Mouse (Mus musculus): ENCODE measurements at regions not wholly inside any gene's neighbourhood (a gene's known extent, or its start where the extent isn't known, plus 50 kb on each side); places are given as distances from the start of the nearest gene placed in this dataset.
"Not testable (repeated sequence)": the region's sequence is repeated elsewhere in the genome, so short reads cannot be mapped to it uniquely, and the experiment has no call there.

GRCm38 (mm10) chr8:63734411-63734810, 217.6 kb downstream of the Sgo2b start:
- DNase-seq: no peak
- H3K27me3 ChIP-seq (replicated peaks; ENCODE audit: control insufficient read depth, insufficient read depth, low read length): no peaks in the 10 kb centered on the region
- H3K4me3 ChIP-seq (ENCODE audit: insufficient read depth, low read depth, low read length): no peak overlapping the region
- TF ChIP-seq CTCF (conservative IDR thresholded peaks at IDR 0.05; ENCODE audit: insufficient read depth, insufficient read length, low read depth, low read length) (no peak), POLR2A (IDR thresholded peaks at IDR 0.05; ENCODE audit: low read depth, low read length) (no peak)
- no peak overlapping the region for H3K27ac ChIP-seq (ENCODE audit: insufficient read depth, low read depth, low read length)
- H3K4me1 ChIP-seq (ENCODE audit: control insufficient read depth, insufficient read depth, low read length): no peaks in the 10 kb centered on the region
- H3K36me3 ChIP-seq (ENCODE audit: control insufficient read depth, insufficient read depth, low read length): no peaks in the 10 kb centered on the region

GRCm38 (mm10) chr8:63730741-63731140, 221.3 kb downstream of the Sgo2b start:
- H3K27me3 ChIP-seq (replicated peaks; ENCODE audit: control insufficient read depth, insufficient read depth, low read length); H3K27ac ChIP-seq (ENCODE audit: insufficient read depth, low read depth, low read length); H3K4me1 ChIP-seq (ENCODE audit: control insufficient read depth, insufficient read depth, low read length); H3K36me3 ChIP-seq (ENCODE audit: control insufficient read depth, insufficient read depth, low read length); DNase-seq; H3K4me3 ChIP-seq (ENCODE audit: insufficient read depth, low read depth, low read length): not testable (repeated sequence)
- WGBS: 88% methylated on average over 6 of the region's 6 CpGs
